Mouse (Mus musculus): ENCODE results near the gene Pltp. TPM values are rescaled to one million over a fixed set of nuclear protein-coding genes. Genes with fewer than 3 reads are reported as not detected.

Pltp gene
- 10 to 100 TPM; 63.5 to 71.3 TPM for total RNA-seq (2021)

GRCm38 (mm10) chr2:164857101-164857821 lies at the start of gene Pltp:
Gene Pltp (minus strand): TSS chr2:164857711.
- DNase-seq, result peak; percentile 71
- intact Hi-C loops (cut with DNase I), result loop anchor here (2.0 kb wide), 1 partner anchor 20 kb away; no protein-coding TSS in a partner anchor

- intact Hi-C loops (cut with DNase I), result no loop called here
- no peak for DNase-seq
Measured at GRCm38 (mm10) chr2:164906071-164906470, 48.6 kb upstream of the Pltp start.

- intact Hi-C loops (cut with DNase I), result no loop called here
Measured at GRCm38 (mm10) chr2:164903496-164903895, 46.0 kb upstream of the Pltp start.

DNA sequence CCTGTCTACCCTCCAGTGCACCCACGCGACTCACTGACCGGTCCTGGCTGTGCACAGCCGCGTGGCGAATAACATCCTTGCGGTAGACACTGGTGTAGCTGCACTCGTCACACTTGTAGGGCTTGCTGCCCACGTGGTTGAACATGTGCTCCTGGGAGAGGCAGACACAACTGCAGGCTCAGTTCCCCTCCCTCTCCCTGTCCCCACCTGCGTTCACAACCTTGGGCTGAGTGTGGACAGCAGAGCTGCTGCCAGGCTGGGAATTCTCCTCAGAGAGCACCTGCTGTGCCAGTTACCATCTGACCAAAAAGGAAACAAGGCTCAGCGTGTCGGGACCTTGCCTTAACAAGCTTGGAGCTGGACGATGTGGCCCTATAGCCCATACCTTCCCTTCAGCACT lies 43.9 kb upstream of the Pltp start:
- DNase-seq, result no peak
- intact Hi-C loops (cut with DNase I), result no loop called here

More at GRCm38 (mm10) chr2:164903496-164903895, 46.0 kb upstream of the Pltp start:
- DNase-seq, result no peak

DNA sequence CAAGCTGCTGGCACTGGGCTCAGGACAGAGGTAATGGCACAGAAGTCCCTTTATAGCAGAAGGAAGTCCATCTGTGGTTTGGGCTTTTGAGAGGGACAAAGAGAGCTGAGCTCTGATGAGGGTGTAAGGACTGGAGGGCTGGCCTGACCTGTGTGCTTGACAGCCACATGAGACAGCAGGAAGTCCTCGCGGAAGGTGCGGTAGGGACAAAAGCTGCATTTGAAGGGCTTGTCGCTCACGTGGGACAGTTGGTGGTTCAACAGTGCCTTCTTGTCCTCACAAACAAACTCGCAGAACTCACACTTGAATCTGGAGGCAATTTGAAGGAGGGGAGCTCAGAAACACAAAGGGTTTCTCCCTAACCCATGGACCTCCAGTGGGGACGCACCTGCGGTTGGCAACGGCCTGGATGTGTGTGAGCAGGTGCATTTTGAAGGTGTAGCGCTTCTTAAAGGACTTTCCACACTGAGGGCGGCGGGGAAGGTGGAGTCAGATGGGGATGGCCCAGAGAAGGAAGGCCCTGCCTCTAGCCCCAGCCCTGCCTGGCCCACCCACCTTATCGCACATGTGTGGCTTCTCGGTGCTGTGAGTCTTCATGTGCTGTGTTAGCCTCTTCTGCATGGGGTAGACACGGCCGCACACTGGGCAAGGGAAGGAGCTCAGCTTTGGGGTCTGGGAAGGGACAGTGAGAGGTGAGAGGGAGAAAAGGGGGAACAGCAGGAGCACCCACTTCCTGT lies 42.4 kb upstream of the Pltp start:
- no peak for DNase-seq
- intact Hi-C loops (cut with DNase I), result no loop called here

DNA sequence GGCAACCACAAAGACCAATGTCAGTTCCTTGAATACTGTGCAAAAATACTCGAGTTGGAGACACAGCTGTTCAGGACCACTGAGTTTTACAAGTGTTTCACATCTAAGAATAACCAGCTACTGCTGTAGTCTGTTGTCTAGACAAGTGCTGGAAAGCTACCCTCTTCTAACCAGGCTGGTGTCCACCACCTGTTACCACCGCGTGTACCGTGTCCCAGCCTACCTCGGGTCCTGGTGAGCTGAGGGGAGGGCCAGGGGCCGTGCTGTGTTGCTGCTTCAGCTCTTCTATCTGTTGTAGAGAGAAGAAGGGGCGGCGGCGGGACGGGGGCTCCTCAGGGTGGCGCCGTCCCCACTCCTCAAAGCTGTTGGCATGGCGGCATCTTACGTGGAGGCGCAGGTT lies 41.5 kb upstream of the Pltp start:
- intact Hi-C loops (cut with DNase I), result no loop called here
- no peak for DNase-seq

- no peak for DNase-seq
- intact Hi-C loops (cut with DNase I), result no loop called here
Measured at GRCm38 (mm10) chr2:164898008-164898407, 40.5 kb upstream of the Pltp start.

- intact Hi-C loops (cut with DNase I), result no loop called here
- no peak for DNase-seq
Measured at GRCm38 (mm10) chr2:164895885-164896284, 38.4 kb upstream of the Pltp start.

- intact Hi-C loops (cut with DNase I), result no loop called here
Measured at GRCm38 (mm10) chr2:164894644-164895043, 37.1 kb upstream of the Pltp start.

GRCm38 (mm10) chr2:164894048-164894447 lies 36.5 kb upstream of the Pltp start:
- intact Hi-C loops (cut with DNase I), result no loop called here
- no peak for DNase-seq

More at GRCm38 (mm10) chr2:164894644-164895043, 37.1 kb upstream of the Pltp start:
- DNase-seq, result no peak

DNA sequence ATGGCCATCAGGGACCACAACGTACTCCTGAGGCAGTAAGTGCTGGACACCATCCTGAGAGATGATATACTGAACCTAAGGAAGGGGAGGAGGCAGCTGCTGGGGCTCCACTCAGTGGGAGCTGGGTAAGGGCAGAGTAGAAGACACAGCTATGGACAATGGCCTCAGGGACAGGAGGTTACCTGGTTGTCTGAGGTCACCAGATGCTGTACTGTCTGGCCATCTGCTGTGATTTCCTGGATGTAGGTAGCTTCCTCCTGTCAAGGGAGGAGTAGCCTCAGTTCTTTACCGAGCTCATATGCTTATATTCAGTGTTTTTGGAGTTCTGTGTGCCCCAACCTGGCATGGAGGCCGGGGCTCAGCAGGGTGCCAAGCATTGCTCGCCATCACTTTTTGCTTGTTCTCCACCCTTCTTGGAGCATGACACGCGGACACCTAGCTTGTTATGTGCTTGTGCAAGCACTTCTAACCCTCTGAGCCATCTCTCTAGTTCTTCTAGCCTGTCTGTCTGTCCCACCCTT lies 35.2 kb upstream of the Pltp start:
- DNase-seq, result no peak
- intact Hi-C loops (cut with DNase I), result no loop called here

GRCm38 (mm10) chr2:164891908-164892695 lies 34.6 kb upstream of the Pltp start:
- DNase-seq, result no peak
- intact Hi-C loops (cut with DNase I), result no loop called here

DNA sequence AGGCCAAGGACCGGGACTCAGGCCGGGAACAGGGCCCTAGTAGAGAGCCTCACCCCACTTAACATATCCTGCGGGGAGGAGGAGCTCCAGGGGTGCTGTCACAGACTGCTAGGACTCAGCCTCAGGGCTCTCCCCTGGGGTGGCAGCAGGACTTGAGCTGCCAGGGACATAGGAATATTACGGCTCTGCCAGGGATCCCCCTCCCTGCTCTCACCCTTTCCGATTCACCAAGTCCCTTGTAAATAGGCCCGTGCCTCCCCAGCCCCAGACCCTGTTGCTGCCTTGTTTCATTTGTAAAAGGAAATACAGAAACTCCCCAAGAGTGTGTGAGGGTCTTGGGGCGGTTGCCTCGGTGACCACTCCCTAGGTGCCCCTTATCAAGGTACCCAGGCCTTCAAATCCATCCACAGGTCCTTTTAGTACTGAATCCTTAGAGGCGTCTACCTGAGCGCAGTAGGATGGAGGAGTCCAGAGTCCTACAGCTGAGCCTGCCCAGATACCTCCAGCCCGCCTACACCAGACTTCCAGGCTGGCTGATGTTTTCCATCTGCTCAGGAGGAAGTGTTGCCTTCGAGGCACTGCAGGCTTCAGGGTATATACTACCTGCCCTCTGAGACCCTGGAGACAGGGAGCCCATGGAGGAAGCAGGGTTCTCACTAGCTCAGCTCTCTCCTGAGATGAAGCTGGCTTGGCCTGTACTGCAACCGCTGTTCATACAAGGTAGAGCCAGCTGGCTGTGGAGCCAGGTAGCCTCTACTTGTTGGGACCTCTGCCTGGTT lies 33.7 kb upstream of the Pltp start:
- intact Hi-C loops (cut with DNase I), result no loop called here
- no peak for DNase-seq

GRCm38 (mm10) chr2:164890411-164891049 lies 33.0 kb upstream of the Pltp start:
- no peak for DNase-seq
- intact Hi-C loops (cut with DNase I), result no loop called here

DNA sequence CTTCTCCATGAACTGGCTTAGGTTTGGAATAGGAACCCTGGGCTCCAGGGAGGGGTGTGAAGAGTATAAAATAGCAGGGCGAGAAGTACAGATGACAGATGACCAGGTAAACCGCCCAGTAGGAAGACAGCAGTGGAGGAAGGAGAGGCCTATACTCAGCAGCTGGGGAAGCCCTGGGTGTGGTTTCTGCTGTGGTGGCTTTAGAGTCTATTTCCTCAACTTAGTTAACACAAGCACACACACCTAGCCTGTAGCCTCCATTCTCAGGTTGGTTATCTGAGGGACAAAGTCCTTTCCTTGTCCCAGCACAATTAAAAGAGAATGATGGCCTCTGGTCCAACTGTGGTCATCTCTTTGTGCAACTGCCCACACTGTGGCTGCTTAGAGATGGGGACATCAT lies 32.4 kb upstream of the Pltp start:
- no peak for DNase-seq
- intact Hi-C loops (cut with DNase I), result no loop called here

GRCm38 (mm10) chr2:164888996-164889395 lies 31.5 kb upstream of the Pltp start:
- no peak for DNase-seq
- intact Hi-C loops (cut with DNase I), result no loop called here

GRCm38 (mm10) chr2:164886617-164887016 lies 29.1 kb upstream of the Pltp start:
- intact Hi-C loops (cut with DNase I), result no loop called here
- DNase-seq, result no peak

DNA sequence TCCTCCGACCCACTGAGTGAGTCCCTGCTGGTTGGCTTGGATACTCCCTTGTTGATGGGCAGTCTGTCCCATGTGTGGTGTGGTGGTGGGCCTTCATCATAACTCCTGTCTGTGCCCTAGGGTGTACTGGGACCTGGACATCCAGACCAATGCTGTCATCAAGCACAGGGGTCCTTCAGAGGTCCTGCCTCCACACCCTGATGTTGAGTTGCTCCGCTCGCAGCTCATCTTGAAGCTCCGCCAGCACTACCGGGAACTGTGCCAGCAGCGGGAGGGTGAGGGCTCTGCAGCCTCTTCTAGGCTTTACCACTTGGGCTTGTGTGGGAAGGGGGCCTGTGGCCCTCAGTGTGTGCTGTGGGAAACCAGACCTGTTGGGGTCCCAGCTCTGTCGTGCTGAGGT lies 28.3 kb upstream of the Pltp start:
- intact Hi-C loops (cut with DNase I), result no loop called here
- peak; percentile 88 for DNase-seq

- intact Hi-C loops (cut with DNase I), result no loop called here
- no peak for DNase-seq
Measured at GRCm38 (mm10) chr2:164882619-164883018, 25.1 kb upstream of the Pltp start.
